Comparison of ENCODE assay signal across 11 mouse cellular contexts in genomic region chr5:105409092-105409491, GRCm38 (mm10). TPM values are rescaled to one million over a fixed set of nuclear protein-coding genes. Genes with fewer than 3 reads are reported as not detected.
DNase-seq lines count a peak whose midpoint lies in the region; ATAC-seq and TF ChIP-seq lines count a peak whose summit lies in the region.
"Had no signal": no experiment of that assay in that cellular context is flagged by ENCODE, and none has a peak within 500 bp of the region (broad histone marks: within the 10 kb centered on the region; RNA-seq: fewer than 3 reads in every experiment).

No protein-coding gene starts in this region.

- no peak overlapping the region for H3K27ac ChIP-seq in lung, postnatal 0 days (ENCODE audit: low read length)
- H3K27ac ChIP-seq: hindbrain, embryonic 12.5 days had no signal

- H3K4me1 ChIP-seq in lung, postnatal 0 days (ENCODE audit: insufficient read depth, low read depth, low read length), result no peaks in the 10 kb centered on the region
- H3K4me1 ChIP-seq: hindbrain, embryonic 12.5 days had no signal

- ATAC-seq in erythroblast, adult 5-6 weeks (replicated peaks; ENCODE audit: low FRiP score, poor library complexity, severe bottlenecking), result peak; percentile 95
- ATAC-seq in lung, postnatal 0 days, result peak; percentile 38; the same call in 1 of the 2 replicates

- H3K27me3 ChIP-seq in lung, postnatal 0 days (replicated peaks; ENCODE audit: insufficient read depth, low read length), result no peaks in the 10 kb centered on the region

- 77% methylated on average over 4 of the region's 4 CpGs for WGBS in lung, postnatal 0 days

- H3K9ac ChIP-seq in lung, postnatal 0 days (replicated peaks; ENCODE audit: low read depth), result no peak overlapping the region
- H3K9ac ChIP-seq: hindbrain, embryonic 12.5 days had no signal

- H3K9me3 ChIP-seq in lung, postnatal 0 days (ENCODE audit: low read length), result no peaks in the 10 kb centered on the region
- H3K9me3 ChIP-seq: hindbrain, embryonic 12.5 days had no signal

- TF ChIP-seq CTCF in lung, postnatal 0 days (IDR thresholded peaks at IDR 0.05), result no peak

- DNase-seq in lung, adult 18-20 months, result peak; percentile 44 to 45
- DNase-seq in lung, postnatal 14 days, result no peak
- DNase-seq in lung, postnatal 0 days (ENCODE audit: low spot score), result peak; percentile 61
- peak; percentile 43 for DNase-seq in yolk sac, embryonic 10.5 days (ENCODE audit: low spot score)
- no peak for DNase-seq in urinary bladder, postnatal 14 days (ENCODE audit: low spot score)
- DNase-seq in kidney, postnatal 36 days, result no peak
- no peak for DNase-seq in cerebellum, adult 11 months
- DNase-seq: cerebellum, adult 8-10 months; midbrain, embryonic 14.5 days had no signal

- H3K36me3 ChIP-seq in lung, postnatal 0 days (ENCODE audit: insufficient read depth, low read length), result no peaks in the 10 kb centered on the region
- H3K36me3 ChIP-seq: hindbrain, embryonic 12.5 days had no signal

- H3K4me2 ChIP-seq in lung, postnatal 0 days (replicated peaks; ENCODE audit: low read depth, low read length), result no peak overlapping the region
- H3K4me2 ChIP-seq: hindbrain, embryonic 12.5 days had no signal

- TF ChIP-seq EP300 in lung, postnatal 0 days (IDR thresholded peaks at IDR 0.05), result no peak

- no peak overlapping the region for H3K4me3 ChIP-seq in lung, postnatal 0 days (ENCODE audit: low read depth, low read length)
- H3K4me3 ChIP-seq: hindbrain, embryonic 12.5 days had no signal

RNA-seq across cellular contexts. Expression of gene Lrrc8b, which starts 6.5 kb away (rescaled TPM):
- total RNA-seq in erythroblast, adult 5-6 weeks (2015; ENCODE audit: low replicate concordance), result 1.7 and 4.0 TPM in 2 replicates
- 1.2 and 2.0 TPM in 2 replicates for total RNA-seq in erythroblast, adult 5-6 weeks (2017; ENCODE audit: low replicate concordance)
- 7.5 and 7.6 TPM in 2 replicates for polyA plus RNA-seq in lung, postnatal 0 days (2015; fragmentation: Nextera tagmentation; extraction: Ambion mirVana)

Comparison
In these comparisons a context has a peak if more than half of its experiments do, and no peak if none do; other contexts are left out.
1. DNase-seq: peak in lung, adult 18-20 months (2 of 2), lung, postnatal 0 days (single experiment) and yolk sac, embryonic 10.5 days (single experiment); none in lung, postnatal 14 days (single experiment), urinary bladder, postnatal 14 days (single experiment), kidney, postnatal 36 days (0 of 2) and cerebellum, adult 11 months (single experiment).